Mouse (Mus musculus): ENCODE results near the gene Hs3st1.
"Not testable (repeated sequence)": the region's sequence is repeated elsewhere in the genome, so short reads cannot be mapped to it uniquely, and the experiment has no call there.

Hs3st1 gene

GRCm38 (mm10) chr5:39755375-39755774 is at the start of gene Hs3st1:
Gene Hs3st1, minus strand, starts transcription at chr5:39755475.
- DNase-seq (ENCODE audit: low spot score), result not testable (repeated sequence)

- DNase-seq (ENCODE audit: low spot score), result no peak
These were observed 49.4 kb upstream of the Hs3st1 start for GRCm38 (mm10) chr5:39804663-39805062.

GRCm38 (mm10) chr5:39803941-39804340 is 48.7 kb upstream of the Hs3st1 start:
- no peak for DNase-seq (ENCODE audit: low spot score)

- DNase-seq (ENCODE audit: low spot score), result no peak
These were observed 48.2 kb upstream of the Hs3st1 start for GRCm38 (mm10) chr5:39803457-39803856.

- DNase-seq (ENCODE audit: low spot score), result no peak
These were observed 46.8 kb upstream of the Hs3st1 start for GRCm38 (mm10) chr5:39802110-39802509.

- no peak for DNase-seq (ENCODE audit: low spot score)
These were observed 21.9 kb upstream of the Hs3st1 start for GRCm38 (mm10) chr5:39777094-39777710.

GRCm38 (mm10) chr5:39771680-39772348 is 16.5 kb upstream of the Hs3st1 start:
- no peak for DNase-seq (ENCODE audit: low spot score)

- DNase-seq (ENCODE audit: low spot score), result no peak
These were observed 6.6 kb upstream of the Hs3st1 start for GRCm38 (mm10) chr5:39761682-39762456.

- DNase-seq (ENCODE audit: low spot score), result no peak
These were observed 3.7 kb upstream of the Hs3st1 start for GRCm38 (mm10) chr5:39758890-39759475.

GRCm38 (mm10) chr5:39736843-39737242 is 18.4 kb downstream of the Hs3st1 start:
- DNase-seq (ENCODE audit: low spot score), result no peak

GRCm38 (mm10) chr5:39733750-39734443 is 21.4 kb downstream of the Hs3st1 start:
- DNase-seq (ENCODE audit: low spot score), result no peak

GRCm38 (mm10) chr5:39733013-39733749 is 22.1 kb downstream of the Hs3st1 start:
- DNase-seq (ENCODE audit: low spot score), result no peak

GRCm38 (mm10) chr5:39715694-39716550 is 39.4 kb downstream of the Hs3st1 start:
- no peak for DNase-seq (ENCODE audit: low spot score)

GRCm38 (mm10) chr5:39715193-39715592 is 40.1 kb downstream of the Hs3st1 start:
- DNase-seq (ENCODE audit: low spot score), result no peak

GRCm38 (mm10) chr5:39705539-39705938 is 49.7 kb downstream of the Hs3st1 start:
- no peak for DNase-seq (ENCODE audit: low spot score)

- DNase-seq (ENCODE audit: low spot score), result no peak
These were observed 94.4 kb downstream of the Hs3st1 start for GRCm38 (mm10) chr5:39660826-39661225.

- no peak for DNase-seq (ENCODE audit: low spot score)
These were observed 95.9 kb downstream of the Hs3st1 start for GRCm38 (mm10) chr5:39659417-39659816.

- no peak for DNase-seq (ENCODE audit: low spot score)
These were observed 110.4 kb downstream of the Hs3st1 start for GRCm38 (mm10) chr5:39644827-39645380.

- peak; percentile 90 for DNase-seq (ENCODE audit: low spot score)
These were observed 111.1 kb downstream of the Hs3st1 start for GRCm38 (mm10) chr5:39643924-39644826.
